Mouse (Mus musculus) mouse trophoblast stem cell (cell line): ENCODE results near the gene Eng.

ENCODE experiments used
- in situ Hi-C, 2 experiments: fragments of 300-500 bp; cut with MseI, MboI; formaldehyde crosslinking; loops; 2 replicates in 1 of 2; 3 replicates in 1 of 2; pipeline ENCODE4 v1.15.1; 2025

The Eng gene

DNA sequence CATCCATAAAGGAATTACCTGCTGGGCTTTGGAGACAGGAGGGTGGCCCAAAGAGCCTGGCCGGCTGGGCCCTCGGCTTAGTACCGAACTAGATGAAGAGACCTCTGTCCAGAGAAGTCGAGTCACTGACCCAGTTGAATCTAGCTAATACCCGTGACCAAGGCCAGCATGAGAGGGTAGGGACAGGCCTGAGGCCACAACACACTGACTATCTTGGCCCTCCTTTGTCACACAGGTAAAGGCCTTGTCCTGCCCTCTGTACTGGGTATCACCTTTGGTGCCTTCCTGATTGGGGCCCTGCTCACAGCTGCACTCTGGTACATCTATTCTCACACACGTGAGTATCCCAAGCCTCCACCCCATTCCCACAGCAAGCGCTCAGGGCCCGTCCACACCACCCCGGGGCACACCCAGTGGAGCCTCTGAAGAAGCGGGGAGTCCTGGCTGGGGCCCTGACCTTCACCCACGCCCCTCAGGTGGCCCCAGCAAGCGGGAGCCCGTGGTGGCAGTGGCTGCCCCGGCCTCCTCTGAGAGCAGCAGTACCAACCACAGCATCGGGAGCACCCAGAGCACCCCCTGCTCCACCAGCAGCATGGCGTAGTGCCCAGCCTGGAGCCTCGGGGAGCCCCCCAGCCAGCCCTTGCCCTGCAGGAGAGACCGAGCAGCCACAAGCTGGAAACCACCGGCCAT lies 34.7 kb downstream of the Eng start:
- in situ Hi-C loops = loop anchor here in 1 of 2 experiments (5.0 kb wide), 1 partner anchor 49 kb away; no protein-coding TSS in a partner anchor

DNA sequence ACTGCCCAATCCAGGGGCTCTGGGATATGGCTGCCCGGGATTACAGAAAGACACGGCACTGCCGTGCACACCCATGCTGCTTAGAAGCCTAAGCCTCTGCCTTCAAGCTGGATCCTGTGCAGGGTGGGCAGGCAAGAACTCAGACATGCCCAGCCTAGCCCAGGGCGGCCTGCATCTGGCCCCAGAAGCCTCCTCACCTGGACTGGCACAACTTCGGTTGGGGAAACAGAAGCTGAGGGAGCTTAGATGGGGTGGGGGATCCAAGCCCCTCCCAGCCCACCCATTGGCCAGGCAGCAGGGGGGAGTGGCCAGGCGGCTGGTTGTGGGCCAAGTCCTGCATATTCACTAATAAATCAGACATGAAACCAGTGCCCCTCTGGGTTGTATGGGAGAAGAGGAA lies 35.4 kb downstream of the Eng start:
- in situ Hi-C loops = loop anchor here in 1 of 2 experiments (5.0 kb wide), 1 partner anchor 49 kb away; no protein-coding TSS in a partner anchor

DNA sequence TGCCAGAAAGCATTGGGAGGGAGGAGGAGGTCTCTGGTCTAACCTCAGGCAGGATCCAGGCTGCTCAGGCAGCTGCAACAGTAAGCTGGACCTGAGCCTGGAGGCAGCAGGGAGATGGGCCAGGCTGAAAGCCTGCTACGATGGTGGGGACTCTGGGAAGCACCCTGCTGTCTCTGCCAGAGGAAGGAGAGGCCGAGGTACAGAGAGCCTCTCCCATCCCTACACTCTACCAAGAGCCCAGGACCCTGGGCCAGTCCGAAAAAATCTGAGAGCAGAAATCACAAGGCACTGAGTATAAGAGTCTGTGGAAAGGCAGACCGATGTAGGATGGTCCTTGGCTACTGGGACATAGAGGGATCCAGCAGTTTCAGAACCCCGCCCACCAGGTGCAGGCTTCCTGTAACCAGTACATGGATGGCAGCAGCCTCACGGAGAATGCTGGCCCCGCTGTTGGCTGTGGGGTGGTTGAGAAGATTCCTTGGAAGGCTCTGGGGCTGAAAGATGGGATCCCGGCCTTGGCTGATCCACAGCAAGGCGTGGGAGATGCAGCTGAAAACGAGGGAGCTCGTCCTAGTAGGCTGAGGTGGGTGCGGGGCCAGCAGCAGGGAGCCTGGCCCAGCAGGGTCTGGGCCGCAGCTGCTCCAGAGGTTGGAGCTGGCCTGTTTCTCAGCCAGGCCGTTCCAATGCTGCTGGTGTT lies 36.5 kb downstream of the Eng start:
- in situ Hi-C loops = loop anchor here in 1 of 2 experiments (5.0 kb wide), 1 partner anchor 51 kb away; no protein-coding TSS in a partner anchor

DNA sequence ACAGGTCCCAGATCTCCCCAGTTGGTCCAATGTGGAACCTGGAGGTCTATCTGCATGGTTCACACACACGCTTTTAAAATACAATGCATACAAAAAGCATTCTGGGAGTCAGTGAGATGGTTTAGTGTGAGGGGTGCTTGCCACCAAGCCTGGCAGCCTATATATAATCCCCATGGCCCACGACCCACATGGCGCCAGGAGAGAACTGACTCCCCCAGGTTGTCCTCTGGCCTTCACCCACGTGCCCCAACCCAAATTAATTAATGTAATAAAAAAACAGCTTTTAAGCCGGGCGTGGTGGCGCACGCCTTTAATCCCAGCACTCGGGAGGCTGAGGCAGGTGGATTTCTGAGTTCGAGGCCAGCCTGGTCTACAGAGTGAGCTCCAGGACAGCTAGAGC lies 37.3 kb downstream of the Eng start:
- in situ Hi-C loops = loop anchor here in 1 of 2 experiments (5.0 kb wide), 1 partner anchor 51 kb away; no protein-coding TSS in a partner anchor

DNA sequence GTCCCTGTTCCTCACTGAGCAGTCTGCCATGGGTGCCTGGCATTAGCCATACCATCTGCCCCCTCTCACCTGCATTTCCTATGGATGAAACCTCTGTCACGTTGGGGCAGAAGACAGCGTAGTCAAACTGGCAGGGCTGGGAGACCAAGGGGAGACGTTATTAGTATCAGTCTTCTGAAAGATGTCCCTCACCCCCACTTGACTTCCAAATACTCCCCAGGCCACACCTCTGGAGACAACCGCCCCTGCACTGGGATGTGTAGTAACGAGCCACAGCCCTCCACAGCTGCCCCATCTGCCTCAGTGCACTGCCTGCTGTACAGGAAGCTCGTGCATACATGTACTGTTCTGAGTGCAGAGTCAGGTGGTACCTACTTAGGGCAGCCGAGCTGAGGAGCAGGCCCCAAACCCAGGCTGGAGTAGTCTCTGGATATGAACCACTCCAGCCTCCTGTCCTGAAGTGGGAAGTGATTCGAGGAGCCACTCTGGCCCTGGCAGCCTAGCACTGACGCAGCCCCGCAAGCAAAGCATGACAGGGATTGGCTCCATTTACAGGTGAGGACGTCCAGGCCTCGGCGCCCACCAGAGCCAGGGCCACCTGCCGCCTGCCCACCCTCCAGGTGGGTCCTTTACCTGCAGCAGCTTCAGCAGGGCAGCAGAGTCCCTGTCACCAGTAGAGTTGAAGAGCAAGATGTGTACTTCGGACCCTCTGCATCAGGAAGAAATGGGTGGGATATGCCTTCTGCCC lies 38.5 kb downstream of the Eng start:
- in situ Hi-C loops = loop anchor here in 1 of 2 experiments (5.0 kb wide), 1 partner anchor 53 kb away; no protein-coding TSS in a partner anchor

DNA sequence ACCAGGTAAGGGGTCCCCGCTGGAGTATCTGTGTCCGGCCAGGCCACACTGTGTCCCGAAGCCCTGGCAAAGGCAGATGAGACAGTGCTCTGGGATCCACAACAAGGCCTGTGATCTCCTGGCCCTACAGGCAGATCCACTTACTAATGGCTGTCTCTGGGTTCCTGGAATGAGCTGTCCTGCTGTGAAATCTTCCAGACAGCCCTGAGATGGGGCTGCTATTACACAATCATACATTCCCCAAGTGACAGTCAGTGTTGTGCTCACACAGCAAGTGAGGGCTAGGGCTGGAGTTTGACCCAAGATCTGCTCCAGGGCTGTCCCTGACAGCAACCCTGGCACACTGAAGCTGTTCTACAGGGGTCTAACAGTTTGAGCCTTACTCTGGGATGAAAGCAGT lies 39.4 kb downstream of the Eng start:
- in situ Hi-C loops = no loop called here

DNA sequence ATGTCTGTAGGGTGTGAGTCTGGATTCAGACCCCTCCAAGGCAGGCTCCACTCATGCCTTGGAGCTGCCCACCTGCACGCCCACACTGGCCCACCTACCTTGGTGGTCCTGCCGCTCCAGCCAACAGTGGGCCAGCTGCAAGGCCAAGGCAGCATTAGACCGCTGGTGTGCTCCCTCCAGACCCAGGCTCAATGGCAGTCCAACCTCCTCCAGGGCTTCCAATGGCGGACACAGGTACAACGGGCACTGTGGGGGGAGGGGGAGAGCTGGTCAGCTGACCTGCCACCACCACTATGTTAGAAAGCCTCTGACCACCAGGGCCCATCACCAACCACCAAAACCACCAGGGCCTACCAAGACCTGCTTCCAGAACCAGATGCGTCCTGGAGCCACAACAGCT lies 40.2 kb downstream of the Eng start:
- in situ Hi-C loops = no loop called here

DNA sequence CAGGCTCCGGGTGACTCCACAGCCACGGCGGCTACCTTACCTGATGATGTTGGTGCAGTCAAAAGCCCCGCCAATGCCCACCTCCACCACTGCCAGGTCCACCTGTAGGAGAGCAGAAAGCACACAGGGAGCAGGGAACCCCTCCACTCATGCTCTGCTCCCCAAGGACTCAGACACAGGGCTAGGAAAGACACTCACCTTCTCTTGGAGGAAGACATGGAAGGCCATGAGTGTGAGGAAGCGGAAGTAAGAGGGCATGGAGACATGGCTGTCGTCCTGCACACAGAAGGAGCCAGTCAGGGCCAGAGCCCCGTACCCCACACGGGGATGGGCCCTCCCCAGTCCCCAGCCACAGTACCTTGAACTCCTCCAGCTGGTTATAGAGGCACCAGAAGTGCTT lies 41.2 kb downstream of the Eng start:
- in situ Hi-C loops = no loop called here

DNA sequence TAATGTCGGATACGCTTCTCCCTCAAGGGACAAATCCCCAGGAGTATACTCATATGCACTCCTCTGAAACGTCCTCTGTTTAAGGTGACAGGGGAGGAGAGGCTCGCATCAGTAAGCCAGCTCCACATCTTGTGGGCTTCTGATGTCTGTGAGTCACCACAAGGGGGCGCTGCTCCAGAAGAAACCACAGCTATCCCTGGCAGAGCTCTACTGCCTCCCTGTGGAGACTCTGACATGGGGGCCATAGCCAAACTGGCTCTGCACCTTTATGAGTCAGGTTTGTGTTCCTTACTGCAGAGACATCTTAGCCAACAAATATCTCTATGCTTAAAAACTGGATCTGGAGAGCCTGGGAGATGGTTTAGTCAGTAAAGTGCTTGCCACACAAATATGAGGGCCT lies 43.0 kb downstream of the Eng start:
- in situ Hi-C loops = no loop called here

DNA sequence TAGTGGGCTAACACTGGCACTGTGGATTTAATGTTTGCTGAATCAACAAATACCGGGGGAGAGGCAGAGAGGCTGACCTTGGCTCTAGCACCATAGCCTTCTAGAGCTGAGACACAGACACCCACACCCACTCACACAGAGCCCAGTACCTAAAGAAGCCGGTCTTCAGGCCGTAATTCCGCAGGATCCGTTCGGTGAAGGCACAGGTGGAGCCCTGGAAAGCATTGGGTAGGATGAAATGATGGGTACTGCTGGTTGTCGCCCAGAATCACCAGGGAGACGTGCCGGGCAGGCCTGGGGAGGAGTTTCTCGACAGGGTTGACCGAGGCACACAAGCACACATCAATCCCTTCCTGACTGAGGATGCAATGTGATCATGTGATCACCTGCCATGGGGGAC lies 44.6 kb downstream of the Eng start:
- in situ Hi-C loops = no loop called here

DNA sequence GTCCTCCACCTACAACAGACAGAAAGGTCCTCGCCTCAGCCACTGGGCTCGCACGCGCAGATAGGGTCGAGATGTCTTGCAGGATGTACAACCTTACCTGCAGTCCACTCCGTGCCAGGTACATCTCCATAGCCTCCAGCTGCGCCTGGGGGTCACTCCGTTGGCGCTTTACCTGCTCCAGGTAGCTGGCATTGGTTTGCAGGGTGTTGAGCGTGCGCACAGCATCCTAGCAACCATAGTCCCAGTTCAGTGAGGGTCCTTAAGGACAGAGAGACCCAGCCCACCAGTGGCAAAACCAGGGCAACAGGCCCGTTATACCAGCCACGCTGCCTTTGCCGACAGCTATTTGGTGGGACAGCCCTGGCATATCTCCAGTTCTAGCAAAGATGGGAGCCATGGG lies 46.1 kb downstream of the Eng start:
- in situ Hi-C loops = no loop called here

DNA sequence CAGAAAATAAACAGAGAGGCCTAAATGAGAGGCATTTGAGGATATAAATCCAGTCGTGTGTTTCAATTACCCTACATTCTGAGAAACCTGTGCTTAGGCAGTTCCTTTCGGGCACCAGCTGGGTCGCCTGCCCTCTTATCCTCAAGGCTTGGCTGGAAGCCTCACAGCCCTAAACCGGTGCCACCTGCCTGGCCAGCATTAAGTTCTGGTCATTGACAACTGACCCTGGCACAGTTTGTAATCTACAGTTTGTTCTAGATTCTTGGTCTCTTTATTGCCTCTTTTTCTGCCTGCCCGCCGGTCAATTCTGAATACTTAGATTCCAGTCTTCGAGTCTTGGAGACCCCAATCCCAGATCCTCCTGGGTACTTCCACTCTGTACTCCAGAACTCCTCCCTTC lies 46.9 kb downstream of the Eng start:
- in situ Hi-C loops = no loop called here

DNA sequence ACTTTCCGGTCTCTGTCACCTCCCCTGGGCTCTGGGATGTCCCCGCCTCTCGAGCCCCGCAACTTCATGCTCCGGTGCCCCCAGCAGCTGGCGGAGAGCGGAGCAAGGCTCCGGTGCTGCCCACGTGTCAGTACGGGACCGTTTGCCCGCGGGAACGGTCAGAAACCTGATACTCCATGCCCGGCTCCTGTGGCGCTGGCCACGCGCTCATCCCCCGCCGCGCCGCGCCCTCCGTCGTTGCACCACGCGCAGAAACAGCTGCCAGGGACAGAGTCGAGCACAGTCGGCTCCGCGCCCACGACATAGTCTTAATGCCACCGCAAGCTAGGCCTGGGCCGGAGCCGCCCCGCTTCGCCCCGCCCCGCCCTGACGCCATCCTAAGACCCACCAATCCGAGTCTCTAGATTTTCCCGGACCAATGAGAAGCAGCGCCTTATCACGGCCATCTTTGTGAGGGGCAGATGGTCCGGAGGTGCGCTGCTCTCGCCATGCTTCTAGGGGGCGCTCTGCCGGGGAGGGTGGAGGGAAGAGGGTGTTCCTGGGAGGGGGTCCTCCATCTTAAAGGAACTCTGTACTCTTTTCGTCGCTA lies 47.5 kb downstream of the Eng start:
- in situ Hi-C loops = no loop called here

DNA sequence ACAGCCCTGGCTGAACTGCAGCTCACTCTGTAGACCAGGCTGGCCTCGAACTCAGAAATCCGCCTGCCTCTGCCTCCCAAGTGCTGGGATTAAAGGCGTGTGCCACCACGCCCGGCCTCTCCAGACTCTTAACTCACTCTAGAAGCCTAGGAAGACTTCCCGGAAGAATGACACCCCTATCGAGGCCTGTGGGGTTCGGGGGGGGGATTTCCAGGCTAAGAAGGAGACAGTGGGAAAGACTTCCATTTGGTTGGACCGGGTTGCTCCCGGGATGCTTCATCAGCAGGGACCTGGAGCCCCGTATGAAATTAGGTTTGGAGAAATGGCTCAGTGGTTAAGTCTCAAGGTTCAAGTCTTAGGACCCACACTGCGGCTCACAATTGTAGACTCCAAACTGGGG lies 48.3 kb downstream of the Eng start:
- in situ Hi-C loops = no loop called here

DNA sequence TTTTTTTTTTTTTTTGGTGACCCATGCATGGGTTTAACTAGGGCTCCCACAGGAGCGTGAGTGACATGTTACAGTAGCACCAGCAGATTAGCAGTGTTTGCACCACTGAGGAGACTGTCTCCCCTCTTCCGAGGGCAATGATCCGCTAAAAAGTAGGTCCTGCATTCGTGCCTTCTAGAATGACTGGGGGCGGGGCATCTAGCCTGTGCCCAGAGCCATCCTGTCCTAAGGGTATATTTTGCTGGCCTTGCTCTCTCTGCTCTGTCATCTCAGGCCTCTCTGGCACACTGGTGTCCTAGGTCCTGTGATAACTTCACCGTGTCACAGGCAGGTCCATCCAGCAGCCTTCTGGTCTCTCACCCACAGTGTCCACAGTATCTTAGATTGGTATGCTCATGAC lies 53.3 kb downstream of the Eng start:
- in situ Hi-C loops = no loop called here

DNA sequence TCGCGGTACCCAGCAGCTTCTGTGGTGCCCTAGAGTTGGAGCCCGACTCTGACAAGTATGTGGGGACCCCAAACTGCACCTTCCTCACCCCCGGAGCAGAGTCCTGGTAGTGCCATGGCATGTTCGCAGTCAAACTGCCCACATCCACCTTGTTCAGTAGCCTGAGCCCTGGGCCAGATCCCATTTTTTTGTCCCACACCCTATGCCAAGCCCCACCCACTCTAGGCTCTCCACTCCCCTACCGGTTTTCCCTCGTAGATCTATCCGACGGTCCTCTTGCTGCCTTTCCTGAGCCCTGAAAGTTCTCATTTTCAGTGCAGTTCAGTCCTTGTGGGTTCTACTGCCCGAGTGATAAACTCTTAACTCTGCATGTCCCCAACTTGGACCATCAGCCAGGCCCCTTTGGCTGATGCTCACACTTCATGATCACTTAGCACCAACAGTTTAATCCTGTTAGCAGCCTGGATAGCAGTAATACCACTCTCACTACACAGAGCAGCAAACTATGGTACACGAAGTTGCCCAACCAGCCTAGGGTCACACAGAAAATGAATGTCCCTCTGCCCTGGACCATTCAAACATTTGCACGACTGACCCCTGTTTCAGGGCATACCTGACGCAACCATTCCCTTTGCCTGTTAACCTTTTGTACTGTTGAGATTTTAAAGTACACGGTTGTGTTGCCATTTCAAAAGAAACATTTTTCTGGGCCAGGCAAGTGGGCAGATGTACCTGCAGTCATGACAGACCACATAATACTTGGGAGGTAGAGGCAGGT lies 54.8 kb downstream of the Eng start:
- in situ Hi-C loops = no loop called here

DNA sequence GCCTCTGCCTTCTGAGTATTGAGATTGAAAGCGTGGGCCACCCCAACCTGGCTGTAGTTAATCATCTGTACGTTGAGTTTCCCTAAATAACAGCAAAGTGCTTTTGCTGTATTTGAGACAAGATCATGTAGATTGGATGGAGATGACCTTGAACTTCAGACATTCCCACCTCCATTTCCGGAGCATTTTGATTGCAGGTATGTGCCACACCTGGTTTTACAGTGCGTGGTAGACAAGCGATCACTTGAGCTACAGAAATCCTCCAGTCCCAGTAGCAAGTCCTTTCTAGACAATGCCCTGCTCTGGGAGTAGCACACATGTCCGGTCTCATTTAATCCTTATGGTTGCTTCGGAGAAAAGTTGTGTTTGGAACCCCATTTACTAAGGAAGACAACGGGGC lies 56.7 kb downstream of the Eng start:
- in situ Hi-C loops = no loop called here

DNA sequence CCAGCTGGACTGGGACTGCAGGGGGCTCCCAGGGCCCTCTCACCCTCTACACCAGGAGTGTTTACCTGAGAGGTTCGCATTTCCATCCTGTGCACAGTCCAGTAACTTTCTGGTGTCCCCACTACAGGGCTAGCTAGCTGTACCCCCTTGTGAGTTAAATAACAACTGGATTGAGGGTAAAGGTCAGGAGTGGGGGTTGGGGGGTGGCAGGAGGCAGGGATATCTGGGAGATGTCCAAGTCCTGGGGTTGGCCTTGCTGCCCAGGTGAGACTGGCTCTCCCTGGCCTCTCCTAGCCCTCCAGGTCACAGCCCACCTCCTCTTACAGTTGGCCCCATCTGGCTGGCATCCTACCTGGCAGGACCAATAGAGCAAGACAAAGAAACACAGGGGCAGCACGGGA lies 57.6 kb downstream of the Eng start, which contains the start of gene Fpgs:
Fpgs (minus strand) TSS at position 125 of the 401 bp plus-strand sequence.
- in situ Hi-C loops = no loop called here

DNA sequence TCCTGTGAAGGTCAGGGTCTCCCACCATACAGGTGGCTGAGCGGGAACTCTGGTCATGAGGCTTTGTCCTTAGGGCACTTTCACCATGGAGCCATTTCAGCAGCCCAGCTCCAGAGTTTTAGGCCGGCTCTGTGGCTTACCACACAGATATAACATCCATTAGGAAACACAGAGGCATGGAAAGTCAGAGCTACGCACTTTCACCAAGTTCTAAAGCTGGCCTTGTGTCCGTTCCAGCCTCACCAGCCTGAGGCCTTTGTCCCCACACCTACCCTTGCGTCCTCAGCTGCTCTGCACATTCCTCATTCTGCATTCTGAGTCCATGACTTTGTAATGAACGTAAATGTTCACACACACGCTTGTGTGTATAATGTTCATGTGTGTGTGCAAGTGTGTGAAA lies 58.6 kb downstream of the Eng start:
- in situ Hi-C loops = no loop called here

DNA sequence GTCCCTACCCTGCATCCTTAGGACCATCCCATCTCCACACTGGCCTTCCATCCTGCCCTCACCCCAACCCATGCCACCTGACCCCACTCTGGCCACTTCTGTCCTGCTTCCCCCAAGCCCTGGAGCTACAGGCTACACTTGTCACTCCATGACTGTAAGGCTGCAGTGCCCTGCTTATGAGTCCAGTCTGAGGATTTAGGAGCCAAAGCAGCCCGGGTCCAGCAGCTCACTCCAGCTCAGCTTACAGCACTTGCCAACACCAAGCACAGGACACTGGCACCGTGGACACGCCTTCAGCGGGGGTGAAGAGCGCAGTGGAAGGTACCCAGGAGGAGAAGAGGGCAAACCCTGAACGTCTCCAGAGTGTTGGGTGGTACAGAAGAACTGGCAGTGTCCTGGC lies 60.6 kb downstream of the Eng start:
- in situ Hi-C loops = no loop called here

DNA sequence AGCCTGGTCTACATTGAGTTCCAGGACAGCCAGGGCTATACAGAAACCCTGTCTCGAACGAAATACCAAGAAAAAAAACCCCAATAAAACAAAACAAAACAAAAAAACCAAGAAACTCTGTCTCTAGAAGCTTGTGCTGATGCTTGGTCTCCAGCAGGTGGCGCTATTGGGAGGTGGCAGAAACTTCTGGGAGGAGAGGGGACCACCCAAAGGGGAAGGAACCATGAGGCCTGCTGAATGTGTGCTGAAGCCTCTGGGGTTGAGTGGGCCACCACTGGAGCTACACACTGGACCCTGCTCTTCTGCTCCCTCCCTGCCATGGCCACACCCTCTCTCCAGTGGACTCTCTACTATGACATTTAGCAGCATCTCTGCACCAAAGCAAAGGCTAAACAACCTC lies 62.2 kb downstream of the Eng start:
- in situ Hi-C loops = no loop called here
